Mouse (Mus musculus): ENCODE data around the gene Nt5c. TPM values are rescaled to one million over a fixed set of nuclear protein-coding genes. Genes with fewer than 3 reads are reported as not detected.

The Nt5c gene
- polyA plus RNA-seq, 1 experiment: 132 TPM

GRCm38 (mm10) chr11:115514238-115514663 is 22.6 kb upstream of the Nt5c start, which contains the start of gene Jpt1:
Jpt1 (minus strand) TSS chr11:115514387.
- H3K27ac ChIP-seq (ENCODE audit: insufficient read depth, low read depth, low read length): peak within 1 kb of the TSS; percentile 97
- peak within 1 kb of the TSS; percentile 76 for H3K4me3 ChIP-seq (ENCODE audit: low read depth, low read length)
- H3K4me1 ChIP-seq (ENCODE audit: control insufficient read depth, insufficient read depth, insufficient read length, low read length): peaks cover 15% of the 10 kb centered on the region; the same call in 1 of the 2 replicates
- under 1% methylated on average over 24 of the region's 24 CpGs for WGBS
- no peaks in the 10 kb centered on the region for H3K36me3 ChIP-seq (ENCODE audit: control insufficient read depth, insufficient read depth, low read length)
- no peaks in the 10 kb centered on the region for H3K27me3 ChIP-seq (ENCODE audit: control insufficient read depth, insufficient read depth, low read length)
- TF ChIP-seq POLR2A (IDR thresholded peaks at IDR 0.05; ENCODE audit: low read depth, low read length) (peak; percentile 100), CTCF (IDR thresholded peaks at IDR 0.05; ENCODE audit: extremely low read depth, insufficient read length, insufficient replicate concordance, low read depth, low read length) (no peak)

GRCm38 (mm10) chr11:115513271-115514237 is 21.9 kb upstream of the Nt5c start:
- no peaks in the 10 kb centered on the region for H3K27me3 ChIP-seq (ENCODE audit: control insufficient read depth, insufficient read depth, low read length)

GRCm38 (mm10) chr11:115512407-115513183 is 20.9 kb upstream of the Nt5c start:
- H3K36me3 ChIP-seq (ENCODE audit: control insufficient read depth, insufficient read depth, low read length): no peaks in the 10 kb centered on the region
- no peaks in the 10 kb centered on the region for H3K27me3 ChIP-seq (ENCODE audit: control insufficient read depth, insufficient read depth, low read length)
- TF ChIP-seq CTCF (IDR thresholded peaks at IDR 0.05; ENCODE audit: extremely low read depth, insufficient read length, insufficient replicate concordance, low read depth, low read length) (no peak), POLR2A (IDR thresholded peaks at IDR 0.05; ENCODE audit: low read depth, low read length) (no peak)
- peak overlapping the region; percentile 76 for H3K4me3 ChIP-seq (ENCODE audit: low read depth, low read length)
- WGBS: 7% methylated on average over 8 of the region's 8 CpGs
- peak overlapping the region; percentile 97 for H3K27ac ChIP-seq (ENCODE audit: insufficient read depth, low read depth, low read length)
- H3K4me1 ChIP-seq (ENCODE audit: control insufficient read depth, insufficient read depth, insufficient read length, low read length): peaks cover 22% of the 10 kb centered on the region

More at GRCm38 (mm10) chr11:115513271-115514237, 21.9 kb upstream of the Nt5c start:
- peaks cover 20% of the 10 kb centered on the region for H3K4me1 ChIP-seq (ENCODE audit: control insufficient read depth, insufficient read depth, insufficient read length, low read length)
- H3K27ac ChIP-seq (ENCODE audit: insufficient read depth, low read depth, low read length): peak overlapping the region; percentile 97
- TF ChIP-seq CTCF (IDR thresholded peaks at IDR 0.05; ENCODE audit: extremely low read depth, insufficient read length, insufficient replicate concordance, low read depth, low read length) (no peak), POLR2A (IDR thresholded peaks at IDR 0.05; ENCODE audit: low read depth, low read length) (no peak; the same call in 1 of the 2 replicates)
- WGBS: under 1% methylated on average over 57 of the region's 57 CpGs
- H3K4me3 ChIP-seq (ENCODE audit: low read depth, low read length): peak overlapping the region; percentile 76
- no peaks in the 10 kb centered on the region for H3K36me3 ChIP-seq (ENCODE audit: control insufficient read depth, insufficient read depth, low read length)

GRCm38 (mm10) chr11:115512004-115512403 is 20.3 kb upstream of the Nt5c start:
- 15% methylated on average over 3 of the region's 3 CpGs for whole genome bisulfite sequencing

GRCm38 (mm10) chr11:115511121-115511520 is 19.5 kb upstream of the Nt5c start:
- Histone ChIP-seq H3K4me3 (ENCODE audit: low read depth, low read length) (no peak overlapping the region; the same call in 1 of the 2 replicates), H3K27me3 (ENCODE audit: control insufficient read depth, insufficient read depth, low read length) (no peaks in the 10 kb centered on the region), H3K27ac (ENCODE audit: insufficient read depth, low read depth, low read length) (peak overlapping the region; percentile 42), H3K36me3 (ENCODE audit: control insufficient read depth, insufficient read depth, low read length) (no peaks in the 10 kb centered on the region), H3K4me1 (ENCODE audit: control insufficient read depth, insufficient read depth, insufficient read length, low read length) (peaks cover 22% of the 10 kb centered on the region)
- 38% methylated on average over 2 of the region's 2 CpGs for WGBS
- TF ChIP-seq POLR2A (IDR thresholded peaks at IDR 0.05; ENCODE audit: low read depth, low read length): no peak

More at GRCm38 (mm10) chr11:115512004-115512403, 20.3 kb upstream of the Nt5c start:
- Histone ChIP-seq H3K4me1 (ENCODE audit: control insufficient read depth, insufficient read depth, insufficient read length, low read length) (peaks cover 22% of the 10 kb centered on the region), H3K27me3 (ENCODE audit: control insufficient read depth, insufficient read depth, low read length) (no peaks in the 10 kb centered on the region), H3K27ac (ENCODE audit: insufficient read depth, low read depth, low read length) (peak overlapping the region; percentile 97), H3K4me3 (ENCODE audit: low read depth, low read length) (peak overlapping the region; percentile 76; the same call in 1 of the 2 replicates), H3K36me3 (ENCODE audit: control insufficient read depth, insufficient read depth, low read length) (no peaks in the 10 kb centered on the region)
- no peak for TF ChIP-seq POLR2A (IDR thresholded peaks at IDR 0.05; ENCODE audit: low read depth, low read length)
- TF ChIP-seq CTCF (IDR thresholded peaks at IDR 0.05; ENCODE audit: extremely low read depth, insufficient read length, insufficient replicate concordance, low read depth, low read length): no peak

- H3K4me3 ChIP-seq (ENCODE audit: low read depth, low read length): peak overlapping the region; percentile 2; the same call in 1 of the 2 replicates
- H3K4me1 ChIP-seq (ENCODE audit: control insufficient read depth, insufficient read depth, insufficient read length, low read length): peaks cover 22% of the 10 kb centered on the region
- TF ChIP-seq CTCF (IDR thresholded peaks at IDR 0.05; ENCODE audit: extremely low read depth, insufficient read length, insufficient replicate concordance, low read depth, low read length) (no peak), POLR2A (IDR thresholded peaks at IDR 0.05; ENCODE audit: low read depth, low read length) (no peak)
- H3K27ac ChIP-seq (ENCODE audit: insufficient read depth, low read depth, low read length): peak overlapping the region; percentile 84
- WGBS: 33% methylated on average over 5 of the region's 5 CpGs
- H3K27me3 ChIP-seq (ENCODE audit: control insufficient read depth, insufficient read depth, low read length): no peaks in the 10 kb centered on the region
- no peaks in the 10 kb centered on the region for H3K36me3 ChIP-seq (ENCODE audit: control insufficient read depth, insufficient read depth, low read length)
These were observed 18.8 kb upstream of the Nt5c start for GRCm38 (mm10) chr11:115510507-115510888.
